Mouse (Mus musculus): Measurements from ENCODE around the gene Kyat3. TPM values are rescaled to one million over a fixed set of nuclear protein-coding genes. Genes with fewer than 3 reads are reported as not detected.
"Not testable (repeated sequence)": the region's sequence is repeated elsewhere in the genome, so short reads cannot be mapped to it uniquely, and the experiment has no call there.

Kyat3 gene
- total RNA-seq (2021) = 10 to 100 TPM; 12.8 to 38.7 TPM
- long read RNA-seq, experiment 1, transcript Kyat3-202 (14 exons, 1,888 nt) = major isoform, 15 of 31 reads
- long read RNA-seq, experiment 1, partial matches to known transcripts = 1 of 31 reads
- long read RNA-seq, experiment 1, other reads (novel, unspliced or antisense) = 15 of 31 reads
- long read RNA-seq, experiment 2, full-length matches to known transcripts = 12 of 16 reads
- long read RNA-seq, experiment 2, partial matches to known transcripts = 0 of 16 reads
- long read RNA-seq, experiment 2, other reads (novel, unspliced or antisense) = 4 of 16 reads

DNA sequence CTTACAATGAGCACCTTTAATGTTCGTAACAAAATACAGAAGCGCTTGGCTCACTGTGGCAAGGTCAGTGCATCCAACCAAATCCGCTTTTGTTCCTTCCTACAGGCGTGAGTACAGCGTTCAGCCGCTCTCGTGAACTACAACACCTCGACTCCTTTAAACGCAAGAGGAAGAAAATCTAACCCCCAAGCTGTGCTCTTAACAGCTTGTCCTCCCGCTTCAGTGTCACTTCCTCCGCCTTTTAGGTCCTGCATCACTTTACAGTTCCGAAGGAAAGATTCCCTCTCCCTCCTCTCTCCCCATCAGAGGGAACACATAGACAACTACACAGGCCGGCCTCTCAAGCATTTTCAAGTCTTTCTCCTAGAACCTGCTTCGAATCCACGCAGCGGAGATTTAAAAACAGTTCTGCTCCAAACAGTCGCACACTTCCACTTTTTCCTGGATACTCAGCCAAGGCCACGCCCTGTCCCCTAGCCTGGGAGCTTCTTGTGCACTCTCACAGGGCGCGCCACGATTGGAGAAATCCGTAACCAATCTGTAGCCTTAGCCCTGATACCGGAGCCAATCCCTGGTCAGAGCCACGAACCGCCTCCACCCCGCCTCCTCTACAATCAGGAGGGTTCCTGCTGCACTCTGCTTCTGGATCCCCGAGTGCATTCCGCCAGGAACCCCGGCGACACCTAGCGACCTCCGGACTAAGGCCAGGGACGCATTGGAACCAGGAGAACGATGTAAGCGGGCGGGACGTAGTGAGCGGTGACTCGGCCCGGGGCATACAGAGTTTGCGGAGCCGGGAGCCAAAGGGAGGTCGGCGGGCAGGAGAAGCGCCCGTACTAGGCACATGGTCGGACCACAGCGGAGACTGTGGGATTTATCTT is at the start of gene Kyat3:
Gene Kyat3, plus strand, starts transcription at position 610 of the 881 bp plus-strand sequence.
- DNase-seq (ENCODE audit: low spot score in 2 of 2) = peak; percentile 67 to 85

DNA sequence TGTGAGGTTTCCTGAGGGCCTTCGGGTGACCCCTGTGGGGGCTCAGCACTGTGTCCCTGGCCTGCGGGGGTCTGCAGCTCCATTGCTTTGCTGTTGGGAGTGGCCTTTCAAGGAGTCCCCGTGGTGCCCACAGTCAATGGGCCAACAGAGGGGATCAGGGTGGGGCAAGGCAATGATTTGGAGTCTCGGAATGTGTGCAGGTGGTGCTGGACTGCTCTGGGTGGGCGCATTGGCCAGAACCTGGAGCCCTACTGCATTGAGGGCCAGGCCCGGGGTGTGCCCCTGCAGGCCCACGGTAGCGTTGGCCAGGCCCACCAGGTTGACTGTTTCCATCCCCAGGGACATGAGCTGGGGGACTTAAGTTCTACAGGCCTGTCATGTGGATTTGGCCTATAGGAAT is 36.1 kb upstream of the Kyat3 start:
- DNase-seq (ENCODE audit: low spot score in 2 of 2) = no peak

DNA sequence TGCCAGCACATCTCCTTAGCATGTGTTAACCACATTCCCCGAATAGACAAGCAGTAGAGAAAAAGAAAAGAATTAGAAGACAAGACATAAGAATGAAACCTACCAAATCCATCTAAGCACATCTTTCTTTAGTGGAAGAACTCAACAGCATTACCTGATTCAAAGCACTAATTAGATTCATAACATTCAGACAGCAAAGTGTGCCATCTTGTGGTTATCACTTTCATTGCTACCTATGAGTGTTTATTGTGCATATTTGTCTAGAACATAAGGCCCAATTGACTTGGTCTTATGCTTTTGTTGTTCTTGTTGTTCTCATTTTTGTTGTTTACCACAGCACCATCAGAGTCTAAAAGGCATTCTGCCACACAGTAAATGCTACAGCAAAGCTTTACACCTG is 26.2 kb upstream of the Kyat3 start:
- no peak for DNase-seq (ENCODE audit: low spot score in 2 of 2)

DNA sequence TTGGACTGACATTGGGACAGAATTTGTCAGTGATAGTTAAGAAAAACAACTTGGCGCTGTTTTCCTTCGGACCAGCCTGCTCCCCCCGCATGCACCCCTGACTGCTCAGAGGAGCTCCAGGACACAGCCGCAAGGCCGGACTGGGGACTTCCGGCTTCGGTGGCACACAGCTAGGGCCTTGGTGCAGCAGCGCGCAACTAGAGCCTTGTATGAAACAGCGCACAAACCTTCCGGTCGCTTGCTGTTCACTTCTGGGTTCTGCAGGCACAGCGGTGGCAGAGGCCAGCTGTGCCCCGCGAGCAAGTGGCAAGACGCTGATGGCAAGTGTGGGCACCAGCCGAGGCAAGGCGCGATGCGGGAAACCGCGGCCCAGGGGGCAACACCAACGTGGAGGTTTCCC is 12.9 kb upstream of the Kyat3 start:
- DNase-seq (ENCODE audit: low spot score in 2 of 2) = no peak

DNA sequence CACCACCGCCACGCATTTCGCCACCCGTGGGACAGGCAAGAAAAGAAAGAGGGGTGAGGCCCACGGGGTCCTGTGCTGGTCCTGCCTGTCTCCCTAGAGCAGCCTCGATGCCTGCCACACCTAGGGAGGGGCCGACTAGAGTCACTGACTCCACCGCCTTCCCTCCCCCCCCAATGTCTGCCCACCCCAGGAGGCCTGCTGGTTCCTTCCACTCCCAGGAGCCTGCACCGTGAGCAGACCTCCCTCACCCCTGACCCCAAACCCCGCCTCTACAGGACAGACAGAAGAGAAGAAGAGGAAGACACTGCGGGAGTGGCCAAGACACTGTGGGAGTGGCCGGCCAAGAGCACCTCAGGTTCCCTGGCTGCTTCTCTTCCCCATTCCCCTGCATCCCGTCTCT is 12.5 kb upstream of the Kyat3 start:
- DNase-seq (ENCODE audit: low spot score in 2 of 2) = no peak

DNA sequence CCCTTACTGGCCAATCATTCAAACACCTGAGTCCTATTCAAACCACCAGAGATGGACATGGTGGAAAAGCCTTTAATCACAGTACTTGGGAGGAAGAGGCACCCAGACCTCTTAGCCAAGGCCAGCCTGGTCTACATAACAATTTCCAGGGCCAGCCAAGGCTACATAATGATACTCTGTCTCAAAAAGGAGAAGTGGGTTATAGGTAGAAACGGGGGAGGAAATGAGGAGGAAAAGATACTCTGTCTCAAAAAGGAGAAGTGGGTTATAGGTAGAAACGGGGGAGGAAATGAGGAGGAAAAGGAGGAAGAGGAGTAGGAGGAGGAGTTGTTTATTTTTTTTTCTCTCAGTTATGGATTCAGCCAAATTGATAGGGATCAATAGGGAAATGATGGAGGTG is 4.3 kb upstream of the Kyat3 start:
- no peak for DNase-seq (ENCODE audit: low spot score in 2 of 2)

DNA sequence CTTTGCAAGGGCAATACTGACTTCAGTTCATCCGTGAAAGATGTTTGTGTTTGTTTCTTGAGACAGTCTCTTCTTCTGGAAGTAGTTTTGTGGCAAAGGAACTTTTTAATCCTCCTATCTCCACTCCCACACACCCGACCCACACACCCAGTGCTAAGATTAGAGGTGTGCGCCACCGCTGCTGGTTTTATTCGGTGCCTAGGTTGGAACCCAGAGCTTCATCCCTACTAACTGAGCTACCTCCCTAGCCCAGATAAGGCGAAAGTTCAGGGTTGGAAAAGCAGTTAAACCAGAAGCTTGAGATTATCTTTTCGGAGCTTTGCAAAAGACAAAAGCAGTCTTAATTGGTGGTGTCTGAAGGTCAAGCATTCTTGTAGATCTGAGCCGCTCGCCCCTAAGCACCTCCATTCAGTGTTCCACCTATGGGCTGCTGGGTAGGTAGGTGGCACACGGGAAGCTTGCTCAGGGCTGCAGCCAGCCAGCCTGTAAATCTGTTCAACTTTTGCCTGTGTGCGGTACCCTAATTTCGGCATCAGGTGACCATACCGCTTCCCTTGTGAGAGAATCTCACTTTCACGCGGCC is 647 bp downstream of the Kyat3 start:
- DNase-seq (ENCODE audit: low spot score in 2 of 2) = no peak

DNA sequence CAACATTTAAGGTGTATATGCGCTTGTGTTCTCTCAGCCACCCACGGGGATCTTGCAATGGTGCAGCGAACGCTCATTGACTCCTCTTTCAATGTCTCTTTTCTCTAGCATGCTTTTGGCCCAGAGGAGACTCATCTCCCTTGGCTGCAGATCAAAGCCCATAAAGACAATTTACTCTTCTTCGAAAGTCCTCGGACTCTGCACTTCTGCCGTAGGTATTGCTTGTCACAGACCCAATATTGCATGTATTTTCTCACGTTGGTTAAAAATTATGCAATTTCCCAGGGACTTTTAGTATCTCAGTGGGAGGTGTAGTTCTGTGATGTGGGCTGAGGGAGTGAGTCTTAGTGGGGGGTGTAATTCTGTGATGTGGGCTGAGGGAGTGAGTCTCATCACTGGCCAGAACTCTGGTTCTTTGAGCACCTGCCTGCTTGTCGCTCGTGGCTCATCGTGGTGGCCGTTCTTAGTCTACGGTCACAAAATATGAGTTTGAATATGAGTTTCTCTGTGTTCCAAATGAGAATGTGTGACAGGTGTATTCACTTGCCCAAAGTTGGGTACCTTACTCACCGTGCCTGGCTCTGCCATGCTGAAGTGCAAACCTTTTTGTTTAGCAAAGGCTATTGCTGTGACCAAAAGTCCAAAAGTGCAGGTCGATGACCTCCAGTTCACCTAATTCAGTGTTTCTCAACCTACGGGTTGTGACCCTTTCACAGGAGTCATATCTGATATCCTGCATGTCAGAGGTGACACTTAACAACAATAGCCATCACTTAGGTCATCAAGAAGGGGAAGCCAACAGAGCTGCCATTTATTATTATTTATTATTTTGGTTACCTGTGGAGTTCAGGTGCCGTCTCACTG is 6.0 kb downstream of the Kyat3 start:
- no peak for DNase-seq (ENCODE audit: low spot score in 2 of 2)

DNA sequence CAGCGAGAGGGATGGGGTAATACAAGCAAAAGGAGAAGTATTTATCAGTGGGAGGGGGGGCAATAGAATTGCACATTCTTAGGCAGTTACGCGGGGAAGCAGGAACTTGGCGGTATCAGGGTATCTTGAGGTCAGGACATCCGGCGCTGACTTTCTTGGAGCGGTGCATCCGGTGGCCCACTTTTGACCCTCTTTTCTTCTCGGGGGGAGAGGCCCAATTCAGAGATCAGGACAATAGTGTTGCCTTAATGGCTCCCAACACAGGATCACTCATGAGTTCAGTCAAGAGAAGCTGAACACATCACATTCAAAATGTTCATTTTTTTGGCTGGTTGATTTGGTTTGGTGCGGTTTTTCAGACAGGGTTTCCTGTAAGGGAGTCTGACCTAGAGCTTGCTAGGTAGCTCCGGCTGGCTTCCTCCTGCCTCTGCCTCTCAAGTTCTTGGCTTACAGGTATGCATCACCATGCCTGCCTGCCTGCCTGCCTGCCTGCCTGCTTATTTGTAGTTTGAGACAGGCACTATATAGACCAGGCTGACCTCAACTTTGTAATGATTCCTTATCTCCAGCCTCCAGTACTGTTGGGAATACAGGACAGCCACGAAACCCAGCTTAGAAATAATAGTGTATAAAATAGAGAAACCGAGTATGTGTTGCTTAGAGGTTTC is 7.5 kb downstream of the Kyat3 start:
- not testable (repeated sequence) for DNase-seq (ENCODE audit: low spot score in 2 of 2)

DNA sequence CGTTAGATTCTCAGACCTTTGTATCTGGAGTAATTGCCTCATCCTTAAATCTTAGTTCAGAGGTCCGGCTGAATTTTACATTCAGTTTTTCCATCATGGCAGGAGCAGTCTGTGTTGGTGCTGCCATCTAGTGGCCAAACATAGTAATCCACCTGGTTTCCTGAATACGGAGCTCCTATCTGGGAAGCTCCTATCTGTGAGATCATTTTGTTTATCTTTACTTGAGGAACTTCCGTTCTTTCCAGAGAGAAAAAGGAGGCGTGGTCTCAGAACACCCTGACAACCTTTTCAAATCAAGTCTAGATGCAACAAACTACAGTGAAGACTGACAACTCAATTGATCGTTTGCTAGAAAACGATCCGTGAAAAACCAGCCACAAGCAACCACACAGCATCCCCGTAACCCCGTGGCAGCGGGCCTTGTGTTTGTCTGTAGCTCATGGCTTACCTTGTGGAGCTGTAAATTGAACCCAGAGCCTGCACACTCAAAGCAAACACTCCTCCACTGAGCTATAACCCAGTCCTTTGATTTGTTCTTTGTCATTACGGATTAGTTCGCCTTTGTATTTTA is 8.1 kb downstream of the Kyat3 start:
- DNase-seq (ENCODE audit: low spot score in 2 of 2) = peak in 1 of 2 experiments; percentile 40

DNA sequence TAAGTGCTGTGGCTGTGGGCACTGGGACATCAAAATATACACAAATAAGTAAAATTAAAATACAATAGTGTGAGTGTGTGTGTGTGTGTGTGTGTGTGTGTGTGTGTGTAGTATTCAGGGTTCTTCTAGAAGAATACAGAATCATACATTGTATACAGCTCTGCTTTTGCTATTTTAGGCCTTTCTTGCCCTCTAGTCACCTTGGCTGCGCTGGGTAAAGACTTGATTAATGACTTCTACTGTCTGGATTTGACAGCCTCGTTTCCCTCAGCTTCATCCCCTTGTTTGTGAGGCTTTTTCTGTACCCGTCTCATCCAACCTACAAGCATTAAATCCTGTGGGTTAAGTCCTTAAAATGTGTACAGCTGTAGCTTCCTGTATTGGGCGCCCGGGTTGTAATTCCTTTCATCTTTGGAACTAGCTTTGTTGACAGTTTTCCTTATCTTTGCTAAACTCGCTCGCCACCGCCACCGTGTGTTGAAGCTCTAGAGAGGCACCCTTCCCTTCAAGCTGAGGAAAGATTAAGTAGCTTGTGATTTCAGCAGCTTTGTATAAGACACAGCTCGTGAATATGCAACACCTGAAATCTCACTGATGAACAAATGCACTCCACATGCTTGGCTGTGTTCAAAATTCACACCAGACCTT is 9.6 kb downstream of the Kyat3 start:
- peak in 1 of 2 experiments; percentile 23 for DNase-seq (ENCODE audit: low spot score in 2 of 2)

DNA sequence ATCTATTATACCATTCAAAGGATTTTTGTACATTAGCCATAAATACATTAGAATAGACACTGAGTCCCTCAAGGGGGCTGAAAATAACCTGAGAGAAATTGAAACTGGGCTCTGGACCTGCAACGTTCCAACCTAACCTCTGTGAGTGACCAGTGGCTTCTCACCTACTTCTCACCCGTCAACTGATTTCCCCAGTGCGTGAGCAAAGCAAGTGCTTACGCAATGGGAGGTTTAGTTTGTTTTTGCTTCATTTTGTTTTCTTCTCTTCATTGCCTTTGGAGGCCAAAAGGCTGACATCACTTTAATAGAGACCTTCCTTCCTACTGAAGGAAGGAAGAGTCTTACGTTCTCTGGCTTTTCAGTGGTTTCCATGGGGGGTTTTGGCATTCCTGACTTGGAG is 10.5 kb downstream of the Kyat3 start:
- no peak for DNase-seq (ENCODE audit: low spot score in 2 of 2)

DNA sequence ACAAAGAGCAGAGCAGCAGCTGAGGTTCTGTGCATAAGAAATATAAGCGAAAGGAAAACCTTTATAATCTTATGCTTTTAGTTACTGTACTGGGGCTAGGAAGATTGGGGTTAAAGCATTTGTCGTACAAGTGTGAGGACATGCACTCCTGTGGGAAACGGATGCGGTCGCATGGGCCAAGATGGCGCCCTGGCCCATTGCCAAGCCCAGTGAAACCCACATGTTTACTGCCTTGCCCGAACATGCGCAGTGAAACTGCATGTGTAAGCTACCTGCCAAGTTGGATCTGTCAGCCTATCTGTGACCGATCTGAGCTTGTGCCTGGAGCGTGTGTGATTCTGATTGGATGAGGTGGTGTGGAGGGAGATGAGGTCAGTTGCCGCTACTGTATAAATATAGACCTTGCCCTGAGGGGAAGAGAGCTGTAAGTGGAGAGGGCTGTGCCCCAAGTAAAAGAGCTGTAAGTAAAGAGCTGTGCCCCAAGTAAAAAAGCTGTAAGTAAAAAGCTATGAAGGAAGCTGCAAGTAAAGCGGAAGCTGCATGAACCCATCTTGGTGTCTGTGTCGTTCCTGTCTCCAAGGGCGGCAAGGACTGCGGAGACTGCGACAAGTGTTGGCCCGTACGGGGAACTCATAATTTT is 11.7 kb downstream of the Kyat3 start:
- DNase-seq (ENCODE audit: low spot score in 2 of 2) = not testable (repeated sequence)

DNA sequence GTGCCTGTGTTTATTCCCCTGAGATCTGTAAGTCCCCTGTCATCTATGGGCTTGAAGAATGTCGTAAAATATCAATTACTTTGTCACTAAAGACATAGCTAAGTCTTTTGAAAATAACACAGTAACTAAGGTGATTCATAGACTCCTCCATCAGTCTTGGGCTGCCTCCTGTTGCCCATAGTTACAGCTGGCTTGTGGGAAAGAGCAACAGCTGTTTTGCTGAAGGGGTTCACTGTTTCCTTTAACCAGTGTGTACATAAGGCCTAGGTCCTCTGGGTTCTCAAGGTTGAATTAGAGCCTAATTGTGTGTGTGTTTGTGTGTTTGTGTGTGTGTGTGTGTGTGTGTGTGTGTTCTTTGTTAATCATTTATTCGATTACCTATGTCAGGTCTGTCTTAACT is 24.6 kb downstream of the Kyat3 start:
- no peak for DNase-seq (ENCODE audit: low spot score in 2 of 2)

DNA sequence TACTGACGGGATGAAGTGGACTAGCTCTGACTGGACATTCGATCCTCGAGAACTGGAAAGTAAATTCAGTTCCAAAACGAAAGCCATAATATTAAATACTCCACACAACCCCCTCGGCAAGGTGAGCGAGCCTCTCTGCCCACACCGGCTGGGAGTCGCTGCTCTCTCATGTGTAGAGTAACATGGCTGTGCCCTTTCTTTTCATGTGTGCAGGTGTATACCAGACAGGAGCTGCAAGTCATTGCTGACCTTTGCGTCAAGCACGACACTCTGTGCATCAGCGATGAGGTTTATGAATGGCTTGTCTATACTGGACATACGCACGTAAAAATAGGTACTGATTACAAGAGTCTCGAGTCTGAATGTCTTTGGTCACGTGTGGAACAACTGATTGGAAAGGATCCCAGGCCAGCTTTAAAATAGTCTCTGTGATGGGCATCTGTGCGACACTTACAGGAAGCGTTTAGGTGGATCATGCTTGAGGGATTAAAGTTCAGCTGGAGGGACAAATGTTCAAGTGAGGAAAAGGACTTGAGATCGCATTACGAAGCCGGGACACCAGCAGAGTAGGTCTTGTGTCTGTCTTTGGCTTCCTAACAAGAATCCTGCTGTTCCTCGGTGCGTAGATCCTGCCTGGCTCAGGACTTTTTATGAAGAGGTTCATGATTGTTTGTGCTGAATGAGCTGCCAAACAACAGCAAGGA is 25.3 kb downstream of the Kyat3 start:
- no peak for DNase-seq (ENCODE audit: low spot score in 2 of 2)

DNA sequence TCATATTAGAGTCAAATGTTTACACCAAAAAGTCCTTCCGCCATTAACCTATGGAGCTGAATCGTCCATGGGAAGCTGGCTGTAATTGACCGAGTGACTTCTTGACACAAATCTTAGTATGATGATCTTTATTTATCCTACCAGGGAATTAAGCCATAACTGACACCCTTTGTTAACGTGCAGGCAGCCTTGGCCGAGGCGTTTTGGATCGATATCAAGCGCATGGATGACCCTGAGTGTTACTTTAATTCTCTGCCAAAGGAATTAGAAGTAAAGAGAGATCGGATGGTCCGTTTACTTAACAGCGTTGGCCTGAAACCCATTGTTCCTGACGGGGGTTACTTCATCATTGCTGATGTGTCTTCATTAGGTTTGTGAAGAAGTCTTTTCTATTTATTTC is 33.4 kb downstream of the Kyat3 start:
- no peak for DNase-seq (ENCODE audit: low spot score in 2 of 2)

DNA sequence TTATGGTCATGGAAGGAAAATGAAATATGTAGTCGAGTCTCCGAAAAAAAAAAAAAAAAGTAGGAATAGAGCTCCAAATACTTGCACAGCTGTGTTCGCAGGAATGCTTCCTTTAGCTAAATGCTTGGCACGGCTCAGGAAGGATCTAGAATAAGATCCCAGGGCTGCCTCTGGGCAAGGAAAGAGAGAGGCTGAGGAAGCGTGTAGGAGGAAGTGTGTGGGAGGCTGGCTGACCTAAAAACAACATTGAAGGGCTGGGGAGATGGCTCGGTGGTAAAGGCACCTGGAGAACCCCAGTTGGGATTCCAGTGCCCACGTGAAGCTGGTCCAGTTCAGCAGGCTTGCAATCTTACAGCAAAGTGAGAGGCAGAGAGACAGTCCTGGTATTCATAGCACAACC is 40.0 kb downstream of the Kyat3 start:
- DNase-seq (ENCODE audit: low spot score in 2 of 2) = no peak

All from adrenal gland, postnatal 4 days (tissue).